Mouse (Mus musculus): ENCODE data around the gene Tbp. TPM values are rescaled to one million over a fixed set of nuclear protein-coding genes. Genes with fewer than 3 reads are reported as not detected.

The Tbp gene
- 32.8 and 38.9 TPM in 2 replicates for polyA plus RNA-seq (2015; fragmentation: Nextera tagmentation; extraction: Ambion mirVana)

GRCm38 (mm10) chr17:15499656-15500394, at the start of gene Tbp, which contains the start of gene Psmb1:
Gene Tbp (plus strand): TSS chr17:15499888.
Gene Psmb1 (minus strand): TSS chr17:15499751.

GRCm38 (mm10) chr17:15526986-15527810, 27.5 kb downstream of the Tbp start, which contains the start of gene Pdcd2:
Gene Pdcd2 (minus strand): TSS chr17:15527301.

GRCm38 (mm10) chr17:15564014-15564927, 64.6 kb downstream of the Tbp start, which contains the start of gene Prdm9:
Gene Prdm9 (minus strand): TSS chr17:15564354.

Other genes with a start within 250 kb of the Tbp start
- 2.6 and 2.9 TPM in 2 replicates for gene Dll1, start 123.0 kb upstream of the Tbp start, polyA plus RNA-seq (2015; fragmentation: Nextera tagmentation; extraction: Ambion mirVana)
- gene Fam120b, start 103.7 kb upstream of the Tbp start, polyA plus RNA-seq (2015; fragmentation: Nextera tagmentation; extraction: Ambion mirVana), result 14.0 and 16.5 TPM in 2 replicates
- gene Psmb1, start 137 bp upstream of the Tbp start, polyA plus RNA-seq (2015; fragmentation: Nextera tagmentation; extraction: Ambion mirVana), result 368 and 370 TPM in 2 replicates
- gene Pdcd2, start 27.4 kb downstream of the Tbp start, polyA plus RNA-seq (2015; fragmentation: Nextera tagmentation; extraction: Ambion mirVana), result 52.9 and 55.7 TPM in 2 replicates
- gene Prdm9, start 64.5 kb downstream of the Tbp start, polyA plus RNA-seq (2015; fragmentation: Nextera tagmentation; extraction: Ambion mirVana), result 1.3 and 2.5 TPM in 2 replicates
- gene Chd1, start 205.1 kb downstream of the Tbp start, polyA plus RNA-seq (2015; fragmentation: Nextera tagmentation; extraction: Ambion mirVana), result 12.1 and 15.0 TPM in 2 replicates

All from adrenal gland, postnatal 0 days (tissue).